Mouse (Mus musculus) lung, postnatal 0 days (tissue): ENCODE data around the gene Asb16.

Source experiments
- CTCF ChIP-seq: IDR thresholded peaks from 2 replicates; pipeline ENCODE4 v1.5.1; 2016; ENCODE audit warnings: antibody characterized with exemption, mild to moderate bottlenecking
- EP300 ChIP-seq: IDR thresholded peaks from 2 replicates; pipeline ENCODE4 v1.6.1; 2016; ENCODE audit warnings: antibody characterized with exemption, mild to moderate bottlenecking, control low read depth

- no peak for TF ChIP-seq CTCF
- TF ChIP-seq EP300 = no peak
These were observed 27.9 kb upstream of the Asb16 start for GRCm38 (mm10) chr11:102240636-102241035.
